Mouse (Mus musculus) left cerebral cortex, adult 2 months (tissue): ENCODE data around the gene Slitrk4. TPM values are rescaled to one million over a fixed set of nuclear protein-coding genes. Genes with fewer than 3 reads are reported as not detected.

ENCODE experiments used
- DNase-seq, 2 experiments: peaks; one replicate each; pipeline ENCODE4 v3.0.0; 2021 to 2022; ENCODE audit warnings: low spot score in 2 of 2, mixed read lengths in 1 of 2; ENCODE audit errors: extremely low spot score in 1 of 2
- H3K27ac ChIP-seq: fragments of 200-600 bp; 2 replicates; pipeline ENCODE4 v1.8.1; 2022
- H3K4me3 ChIP-seq: fragments of 200-600 bp; 2 replicates; pipeline ENCODE4 v1.8.1; 2022
- CTCF ChIP-seq: fragments of 200-600 bp; IDR thresholded peaks from 2 replicates; pipeline ENCODE4 v1.8.1; 2022; ENCODE audit warnings: antibody characterized with exemption, mild to moderate bottlenecking, moderate library complexity
- intact Hi-C: fragments of 180-260 bp; cut with DNase I; formaldehyde crosslinking; loops from one replicate; pipeline ENCODE4 v1.15.1; 2025
- long read RNA-seq, 2 experiments: library from polyadenylated mRNA; stranded (forward); transcript quantifications; one replicate each; pipeline ENCODE4 v2.0.0; 2021; ENCODE audit warnings: borderline mapping rate in 2 of 2
- total RNA-seq, 2 experiments: library from RNA; stranded (reverse); gene quantifications; 2 replicates each; pipeline ENCODE4 v1.2.3; 2021

The Slitrk4 gene
- 10 to 100 TPM; 58.8 to 60.8 TPM for total RNA-seq
- long read RNA-seq, experiment 1, full-length matches to known transcripts: 14 of 14 reads
- long read RNA-seq, experiment 1, partial matches to known transcripts: 0 of 14 reads
- long read RNA-seq, experiment 1, other reads (novel, unspliced or antisense): 0 of 14 reads
- long read RNA-seq, experiment 2, full-length matches to known transcripts: 6 of 11 reads
- long read RNA-seq, experiment 2, partial matches to known transcripts: 0 of 11 reads
- long read RNA-seq, experiment 2, other reads (novel, unspliced or antisense): 5 of 11 reads

GRCm38 (mm10) chrX:64276290-64277125 is at the start of gene Slitrk4:
Gene Slitrk4 (minus strand): TSS chrX:64276996.
- peak within 1 kb of the TSS; percentile 54 for H3K4me3 ChIP-seq
- TF ChIP-seq CTCF: no peak
- DNase-seq: peak; percentile 19 to 37
- H3K27ac ChIP-seq: peak within 1 kb of the TSS; percentile 84
- intact Hi-C loops: no loop called here

- no peak overlapping the region for H3K4me3 ChIP-seq
- no peak overlapping the region for H3K27ac ChIP-seq
- intact Hi-C loops: no loop called here
- DNase-seq: no peak
- TF ChIP-seq CTCF: no peak
Observed at GRCm38 (mm10) chrX:64319501-64319900, 42.7 kb upstream of the Slitrk4 start.

GRCm38 (mm10) chrX:64277991-64278301 is 1.1 kb upstream of the Slitrk4 start:
- intact Hi-C loops: no loop called here
- no peak for TF ChIP-seq CTCF
- no peak for DNase-seq
- H3K27ac ChIP-seq: no peak overlapping the region
- no peak overlapping the region for H3K4me3 ChIP-seq

GRCm38 (mm10) chrX:64277126-64277990 is 562 bp upstream of the Slitrk4 start:
- no peak for TF ChIP-seq CTCF
- peak overlapping the region; percentile 79 for H3K27ac ChIP-seq
- peak in 1 of 2 experiments; percentile 13 for DNase-seq

GRCm38 (mm10) chrX:64275501-64276289 is 1.1 kb downstream of the Slitrk4 start:
- TF ChIP-seq CTCF: no peak
- H3K27ac ChIP-seq: peak overlapping the region; percentile 84
- intact Hi-C loops: loop anchor here (2.0 kb wide), 1 partner anchor 19 kb away; no protein-coding TSS in a partner anchor
- DNase-seq: peak; percentile 20 to 42
- peak overlapping the region; percentile 54 for H3K4me3 ChIP-seq

More at GRCm38 (mm10) chrX:64277126-64277990, 562 bp upstream of the Slitrk4 start:
- intact Hi-C loops: no loop called here
- H3K4me3 ChIP-seq: peak overlapping the region; percentile 54

GRCm38 (mm10) chrX:64263481-64263880 is 13.3 kb downstream of the Slitrk4 start:
- Histone ChIP-seq H3K4me3 (no peak overlapping the region), H3K27ac (no peak overlapping the region)
- no peak for DNase-seq
- no peak for TF ChIP-seq CTCF
- intact Hi-C loops: no loop called here

Other genes with a start within 250 kb of the Slitrk4 start
- gene Gm6760, start 124.8 kb downstream of the Slitrk4 start, total RNA-seq: not detected
- gene 3830417A13Rik, start 103.4 kb downstream of the Slitrk4 start, total RNA-seq: not detected